Mouse (Mus musculus): ENCODE data around the gene Pdia5.

DNA sequence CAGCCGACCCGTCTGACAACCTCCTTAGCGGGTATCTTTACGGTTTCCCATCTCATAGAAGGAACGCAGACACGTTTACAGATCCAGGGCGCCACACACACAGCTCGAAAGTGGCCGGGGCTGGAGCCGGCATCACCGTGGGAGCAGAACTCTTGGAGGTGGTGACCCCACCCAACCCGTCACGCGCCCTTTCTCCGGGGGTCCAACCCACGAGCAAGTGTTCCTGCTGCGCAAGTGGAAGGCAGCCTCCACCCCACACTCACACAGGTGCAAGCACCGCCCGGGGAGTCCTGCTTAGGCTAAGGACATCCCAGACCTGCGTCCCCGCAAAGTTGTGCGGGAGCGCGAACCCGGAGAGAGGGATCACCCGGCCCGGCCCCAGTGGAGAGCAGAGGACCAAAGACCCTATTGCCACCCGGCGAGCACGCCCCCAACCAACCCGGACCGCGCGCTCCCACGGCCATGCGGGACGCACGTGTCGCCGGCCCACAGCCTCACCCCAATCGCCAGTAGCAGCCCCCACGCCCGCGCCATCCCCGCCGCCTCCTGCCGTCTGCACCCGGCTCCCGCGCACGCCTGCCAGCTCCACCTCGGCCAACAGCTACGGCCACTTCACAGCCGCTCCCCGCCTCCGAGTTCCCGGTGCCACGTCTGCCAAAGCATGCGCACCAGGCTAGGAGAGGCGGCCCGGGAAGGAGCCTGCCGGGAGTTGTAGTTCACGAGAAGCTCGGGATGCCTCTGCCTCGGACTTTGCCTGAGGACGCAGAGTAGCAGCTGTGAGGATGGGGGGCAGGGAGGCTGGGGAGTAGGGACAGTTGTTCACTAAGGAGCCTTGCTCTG is at the start of gene Pdia5:
- no peak for TF ChIP-seq POLR2A (IDR thresholded peaks at IDR 0.05; ENCODE audit: low read depth, low read length)
- TF ChIP-seq MAZ (IDR thresholded peaks at IDR 0.05; ENCODE audit: low read depth, low read length), result no peak
- no peak for TF ChIP-seq ZMIZ1 (IDR thresholded peaks at IDR 0.05; ENCODE audit: low read depth, low read length)

All from CH12.LX (cell line).